Mouse (Mus musculus) bone marrow macrophage, adult 2 months (primary cell): ENCODE measurements around the gene Trappc10. TPM values are rescaled to one million over a fixed set of nuclear protein-coding genes. Genes with fewer than 3 reads are reported as not detected.

Experiments used
- H3K27ac ChIP-seq: 2 replicates; pipeline ENCODE4 v1.5.1; 2012; ENCODE audit warnings: low read depth, low read length; ENCODE audit not compliant: insufficient read depth
- H3K4me1 ChIP-seq: 2 replicates; pipeline ENCODE4 v1.6.1; 2012; ENCODE audit warnings: low read length; ENCODE audit not compliant: control insufficient read depth, insufficient read depth
- H3K4me3 ChIP-seq: 2 replicates; pipeline ENCODE4 v1.5.1; 2012; ENCODE audit warnings: mild to moderate bottlenecking, low read length, moderate library complexity; ENCODE audit not compliant: insufficient read depth
- CTCF ChIP-seq: IDR thresholded peaks from 2 replicates; pipeline ENCODE4 v1.5.1; 2012; ENCODE audit warnings: low read depth, mild to moderate bottlenecking, low read length, moderate library complexity
- POLR2A ChIP-seq: IDR thresholded peaks from 2 replicates; pipeline ENCODE4 v1.6.1; 2012; ENCODE audit warnings: mild to moderate bottlenecking, low read depth, low read length, borderline replicate concordance
- polyA plus RNA-seq: library from polyadenylated mRNA; stranded (reverse); fragments of >200 nt; gene quantifications from 2 replicates; pipeline ENCODE4 v1.2.4, GENCODE M21; 2012; ENCODE audit not compliant: missing spikeins, insufficient read depth, insufficient read length

Trappc10 gene
- polyA plus RNA-seq, 1 experiment, result 29.6 TPM

DNA sequence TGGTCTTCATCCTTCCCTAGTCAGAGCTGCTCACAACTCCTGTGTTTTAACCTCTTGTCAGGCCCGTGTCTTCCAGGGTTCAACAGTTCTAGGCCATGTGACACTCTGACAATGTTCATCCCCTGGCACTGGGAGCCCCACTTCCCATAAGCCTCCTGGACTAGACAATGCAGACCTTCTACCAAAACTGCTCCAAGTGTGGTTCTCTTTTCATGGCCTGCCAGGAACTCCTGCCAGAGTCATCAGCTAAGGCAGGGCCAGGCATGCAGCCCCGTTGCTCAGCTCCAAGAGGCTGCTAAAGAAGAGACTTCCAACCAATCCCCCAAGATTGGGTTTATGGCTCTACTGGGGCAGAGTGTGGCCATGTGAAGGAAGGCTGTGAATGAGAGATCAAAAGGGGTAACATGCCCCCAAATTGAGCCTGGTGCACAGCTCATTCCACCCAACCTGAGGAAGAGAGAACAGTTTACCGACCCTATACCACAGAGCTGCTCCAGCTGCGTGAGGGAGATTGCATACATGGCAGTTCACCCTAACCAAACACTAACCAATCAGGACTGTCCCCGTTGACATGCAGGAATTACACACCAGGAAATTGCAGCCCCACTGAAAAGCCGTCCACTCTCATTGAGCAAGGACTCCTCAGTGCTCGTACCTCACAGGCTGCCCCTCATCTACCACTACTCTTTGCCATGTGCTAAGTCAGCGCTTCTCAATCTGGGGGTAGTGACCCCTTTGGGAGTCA is 7.4 kb downstream of the Trappc10 start:
- no peak for TF ChIP-seq CTCF
- TF ChIP-seq POLR2A, result no peak
- H3K27ac ChIP-seq, result no peak overlapping the region
- no peak overlapping the region for H3K4me3 ChIP-seq
- H3K4me1 ChIP-seq, result peaks cover 35% of the 10 kb centered on the region

DNA sequence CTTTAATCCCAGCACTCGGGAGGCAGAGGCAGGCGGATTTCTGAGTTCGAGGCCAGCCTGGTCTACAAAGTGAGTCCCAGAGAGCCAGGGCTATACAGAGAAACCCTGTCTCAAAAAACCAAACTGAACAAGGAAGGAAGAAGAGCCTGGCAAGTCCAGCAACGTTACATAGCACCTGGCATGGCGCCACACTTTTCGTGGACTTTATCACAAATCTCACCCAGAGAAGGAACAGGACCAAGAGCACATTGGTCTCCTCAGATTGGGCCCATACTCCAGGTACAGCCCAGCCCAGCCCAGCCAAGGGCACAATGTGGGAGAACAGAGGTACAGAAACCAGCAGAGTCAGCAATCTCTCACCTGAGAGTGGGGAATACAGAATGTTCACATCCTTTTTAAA is 10.7 kb downstream of the Trappc10 start:
- Histone ChIP-seq H3K27ac (no peak overlapping the region), H3K4me3 (no peak overlapping the region), H3K4me1 (peaks cover 40% of the 10 kb centered on the region)
- no peak for TF ChIP-seq POLR2A
- TF ChIP-seq CTCF, result no peak

DNA sequence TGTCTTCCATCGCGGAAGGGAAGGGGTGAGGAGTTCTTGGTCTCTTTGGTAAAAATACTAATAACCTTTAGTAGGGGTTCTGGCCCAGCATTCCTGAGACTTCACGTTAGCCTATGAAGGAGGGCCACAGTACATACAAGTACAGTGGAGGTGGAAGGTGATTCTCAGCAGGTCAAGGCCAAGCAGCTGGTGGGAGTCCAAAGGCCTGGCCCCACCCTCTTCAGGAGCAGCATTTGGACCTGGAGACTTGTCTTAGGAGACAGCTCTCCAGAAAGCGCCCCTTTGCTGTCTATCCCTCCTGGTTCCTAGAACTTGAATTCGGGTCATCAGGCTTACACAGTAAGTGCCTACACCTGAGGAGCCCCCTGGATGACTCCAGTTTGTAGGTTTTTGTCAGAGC is 11.3 kb downstream of the Trappc10 start:
- H3K4me1 ChIP-seq, result peaks cover 45% of the 10 kb centered on the region
- TF ChIP-seq POLR2A, result no peak
- TF ChIP-seq CTCF, result no peak
- H3K4me3 ChIP-seq, result no peak overlapping the region
- H3K27ac ChIP-seq, result no peak overlapping the region

DNA sequence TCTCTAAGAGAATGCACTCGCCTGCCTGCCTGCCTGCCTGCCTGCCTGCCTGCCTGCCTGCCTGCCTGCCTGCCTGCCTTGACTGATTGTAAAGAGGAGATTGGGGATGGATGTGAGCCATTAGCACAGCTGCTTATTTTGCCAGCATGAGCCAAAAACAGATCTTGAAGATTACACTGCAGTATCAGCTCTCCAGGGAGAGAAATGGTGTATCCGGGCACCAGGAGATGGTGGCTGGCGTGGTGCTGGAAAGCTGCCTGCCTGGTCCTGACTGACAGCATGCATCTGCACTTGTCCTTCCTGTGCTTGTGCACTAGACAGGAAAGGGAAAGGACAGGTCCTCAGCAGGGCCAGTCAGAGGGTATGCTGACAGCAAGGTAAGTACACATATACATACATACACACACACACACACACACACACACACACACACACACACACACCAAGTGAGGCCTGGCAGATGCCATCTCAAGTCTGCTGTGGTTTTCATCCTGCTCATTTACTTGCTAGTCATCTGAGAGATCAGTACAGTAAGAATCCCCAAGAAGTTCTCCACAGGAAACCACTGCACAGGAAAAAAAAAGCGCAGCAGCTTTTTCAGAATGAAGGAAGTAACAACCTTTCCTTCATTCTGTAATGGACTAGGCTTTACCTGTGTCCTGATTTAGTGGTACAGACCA is 12.0 kb downstream of the Trappc10 start:
- TF ChIP-seq CTCF, result no peak
- no peak overlapping the region for H3K27ac ChIP-seq
- no peak overlapping the region for H3K4me3 ChIP-seq
- H3K4me1 ChIP-seq, result peaks cover 45% of the 10 kb centered on the region

DNA sequence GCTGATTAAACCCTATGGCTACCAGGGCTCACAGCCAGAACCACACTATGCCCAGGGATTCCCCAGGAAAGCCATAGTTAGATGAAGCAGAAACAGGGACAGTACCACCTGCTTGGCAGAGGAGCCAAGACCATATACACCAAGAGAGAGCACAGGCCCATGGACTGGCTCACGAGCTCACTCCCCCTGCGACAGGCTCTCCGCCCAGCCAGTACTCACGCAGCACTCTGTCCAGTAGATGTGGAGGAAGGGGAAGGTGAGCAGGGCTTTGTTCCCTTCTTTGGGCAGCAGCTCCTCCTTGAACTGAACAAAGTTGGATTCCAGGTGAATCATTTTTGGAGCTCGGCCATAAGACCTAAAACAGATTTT is 15.9 kb downstream of the Trappc10 start:
- peaks cover 49% of the 10 kb centered on the region for H3K4me1 ChIP-seq
- H3K27ac ChIP-seq, result peak overlapping the region; percentile 4; the same call in 1 of the 2 replicates
- TF ChIP-seq POLR2A, result no peak
- TF ChIP-seq CTCF, result no peak
- H3K4me3 ChIP-seq, result no peak overlapping the region

DNA sequence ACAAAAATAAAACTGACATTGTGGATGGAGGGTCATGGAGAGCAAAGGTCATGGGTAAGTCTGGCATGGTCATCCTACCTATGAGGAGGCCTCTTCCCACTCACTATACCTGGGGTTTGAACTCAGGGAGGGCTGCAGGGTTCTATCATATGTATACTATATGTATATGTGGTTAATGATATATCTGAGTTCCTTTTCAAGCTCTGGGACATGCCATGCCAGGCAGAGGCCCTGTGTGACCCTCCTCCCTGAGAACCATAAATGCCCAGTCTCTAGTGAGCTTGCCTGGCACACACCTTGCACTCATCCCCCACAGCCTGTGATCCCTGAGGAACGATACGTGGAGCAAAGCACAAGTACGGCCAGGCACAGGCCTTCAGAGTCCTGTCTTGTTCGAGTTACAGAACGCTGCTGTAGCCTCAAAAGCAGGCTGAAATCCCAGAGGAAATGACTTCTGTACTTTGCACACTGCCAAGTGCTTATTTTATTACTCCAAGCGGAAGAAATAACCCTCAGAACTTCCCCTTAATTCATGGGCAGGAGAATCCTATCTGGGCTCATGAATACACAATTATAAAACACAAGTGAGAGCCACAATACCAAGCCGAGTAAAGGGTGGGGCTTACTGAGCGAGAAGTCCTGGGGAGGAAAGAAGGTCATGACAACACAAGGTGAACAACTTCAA is 16.4 kb downstream of the Trappc10 start:
- Histone ChIP-seq H3K4me3 (no peak overlapping the region), H3K4me1 (peaks cover 47% of the 10 kb centered on the region), H3K27ac (peak overlapping the region; percentile 77)
- TF ChIP-seq POLR2A (no peak), CTCF (no peak)

DNA sequence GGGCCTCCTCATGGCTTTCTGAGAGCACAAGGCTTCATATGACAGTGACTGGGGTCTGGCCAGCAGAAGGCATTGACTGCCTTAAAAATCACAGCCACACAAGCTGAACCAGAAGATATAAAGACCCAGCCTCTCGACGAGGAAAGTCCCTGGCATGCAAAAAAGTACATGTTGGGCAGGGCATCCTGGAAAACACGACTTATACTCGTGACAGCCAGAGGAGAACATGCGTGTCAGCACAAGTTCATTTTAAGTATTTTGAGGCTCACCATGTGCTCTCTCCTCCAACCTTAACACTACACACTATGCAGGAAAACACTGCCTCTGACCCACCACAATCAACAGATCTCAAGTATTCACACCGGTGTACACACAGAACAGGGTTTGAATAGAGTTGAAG is 20.3 kb downstream of the Trappc10 start:
- TF ChIP-seq POLR2A, result no peak
- TF ChIP-seq CTCF, result no peak
- Histone ChIP-seq H3K27ac (no peak overlapping the region), H3K4me3 (no peak overlapping the region), H3K4me1 (peaks cover 54% of the 10 kb centered on the region)

DNA sequence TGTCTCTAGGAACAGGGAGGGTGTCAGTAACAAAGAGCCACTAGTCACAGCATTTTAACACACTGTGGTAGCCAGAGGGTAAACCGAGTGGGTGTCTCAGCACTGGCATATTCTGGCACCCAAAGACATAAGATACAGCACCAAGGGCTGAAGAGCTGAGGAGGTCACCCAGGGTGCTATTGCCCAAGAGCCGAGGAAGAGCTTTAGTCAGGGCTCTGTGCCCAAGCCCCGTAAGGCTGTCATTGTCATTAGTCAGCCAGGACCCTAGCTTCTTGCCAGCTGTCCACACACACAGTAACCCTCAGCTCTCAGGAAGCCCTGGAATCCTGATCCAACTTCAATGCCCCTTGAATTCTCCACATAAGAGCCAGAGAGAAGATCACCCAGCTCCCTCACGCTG is 21.5 kb downstream of the Trappc10 start:
- H3K4me3 ChIP-seq, result no peak overlapping the region
- peaks cover 44% of the 10 kb centered on the region for H3K4me1 ChIP-seq
- H3K27ac ChIP-seq, result peak overlapping the region; percentile 21
- TF ChIP-seq POLR2A (no peak), CTCF (no peak)

DNA sequence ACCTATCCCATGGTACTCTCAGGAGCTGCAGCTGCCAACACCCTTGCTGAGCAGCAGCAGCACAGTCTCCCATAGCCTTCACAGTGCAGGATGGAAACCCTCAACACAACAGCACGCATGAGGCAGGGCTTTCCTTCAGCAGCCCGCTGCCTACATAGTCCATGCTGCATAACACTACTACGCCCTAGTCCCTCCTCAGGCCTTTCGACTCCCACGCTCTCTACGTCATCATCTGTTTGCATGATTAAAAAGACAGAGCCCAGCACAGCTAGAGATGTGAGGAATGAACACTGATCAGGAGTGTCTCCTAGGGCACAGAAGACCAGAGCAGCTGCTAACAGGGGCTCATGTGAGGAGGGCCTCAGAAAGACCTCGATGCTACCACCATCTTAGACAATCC is 23.1 kb downstream of the Trappc10 start:
- Histone ChIP-seq H3K4me3 (no peak overlapping the region), H3K4me1 (peaks cover 32% of the 10 kb centered on the region), H3K27ac (no peak overlapping the region)
- TF ChIP-seq POLR2A (no peak), CTCF (no peak)

DNA sequence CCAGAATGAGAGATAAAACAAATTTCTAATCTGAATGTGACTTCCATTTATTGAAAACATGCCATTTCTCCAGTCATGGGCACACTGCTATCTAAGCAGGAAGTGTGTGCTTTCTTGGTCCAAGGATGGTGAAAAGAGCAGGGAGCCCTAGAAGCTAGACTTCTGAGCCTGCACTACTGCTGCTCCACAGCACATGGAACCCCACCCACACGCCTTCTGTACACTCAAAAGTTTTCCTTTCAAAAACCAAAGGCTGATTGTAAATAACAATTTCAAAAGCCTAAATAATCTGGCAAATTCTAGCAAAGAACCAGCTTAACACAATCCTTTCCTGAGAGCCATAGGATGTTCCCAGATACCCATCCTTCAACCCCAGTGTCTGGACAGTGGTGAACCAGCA is 24.9 kb downstream of the Trappc10 start:
- TF ChIP-seq CTCF, result no peak
- no peak for TF ChIP-seq POLR2A
- Histone ChIP-seq H3K4me3 (no peak overlapping the region), H3K27ac (no peak overlapping the region), H3K4me1 (peaks cover 28% of the 10 kb centered on the region)

DNA sequence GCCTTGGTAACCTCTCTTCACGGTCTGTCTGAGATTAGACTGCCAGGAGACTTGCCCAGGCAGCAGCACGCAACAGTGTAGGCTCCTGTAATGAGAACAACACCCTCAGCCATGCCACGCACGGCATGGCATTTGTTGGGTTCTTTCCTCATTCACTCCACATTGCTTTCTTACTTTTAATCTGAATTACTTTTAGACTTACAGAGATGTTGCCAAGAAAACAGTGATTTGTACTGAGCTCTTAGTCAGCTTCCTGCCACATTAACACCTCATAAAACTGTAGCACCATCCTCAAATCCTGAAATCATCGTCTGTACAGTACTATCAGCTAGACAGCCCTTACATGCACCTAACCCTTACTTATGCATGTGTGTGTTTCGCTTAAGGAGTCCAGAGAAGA is 25.9 kb downstream of the Trappc10 start:
- Histone ChIP-seq H3K4me1 (peaks cover 21% of the 10 kb centered on the region), H3K27ac (no peak overlapping the region), H3K4me3 (no peak overlapping the region)
- no peak for TF ChIP-seq CTCF
- no peak for TF ChIP-seq POLR2A
